Mouse (Mus musculus) lung, postnatal 0 days (tissue): ENCODE measurements at regions not wholly inside any gene's neighbourhood (a gene's known extent, or its start where the extent isn't known, plus 50 kb on each side); places are given as distances from the start of the nearest gene placed in this dataset.

ENCODE experiments used
- ATAC-seq: fragments of 200-750 bp; cut with Nextera tagmentation; 2 replicates; pipeline ENCODE4 v1.8.0; 2017; ENCODE audit warnings: moderate library complexity
- DNase-seq: peaks from one replicate; pipeline ENCODE4 v3.0.0-alpha.2; 2016; ENCODE audit warnings: low spot score
- H3K27ac ChIP-seq: fragments of 300-500 bp; sonication (generic); 2 replicates; pipeline ENCODE4 v1.5.1; 2014; ENCODE audit warnings: antibody characterized with exemption, mild to moderate bottlenecking, low read length, mixed read lengths
- H3K27me3 ChIP-seq: fragments of 300-500 bp; sonication (generic); replicated peaks from 2 replicates; pipeline ENCODE4 v1.6.1; 2014; ENCODE audit warnings: low read length, mixed read lengths; ENCODE audit not compliant: insufficient read depth
- H3K36me3 ChIP-seq: fragments of 300-500 bp; sonication (generic); 2 replicates; pipeline ENCODE4 v1.6.1; 2014; ENCODE audit warnings: low read length, mixed read lengths; ENCODE audit not compliant: insufficient read depth
- H3K4me1 ChIP-seq: fragments of 300-500 bp; sonication (generic); 2 replicates; pipeline ENCODE4 v1.6.1; 2014; ENCODE audit warnings: antibody characterized with exemption, low read depth, low read length, mixed read lengths; ENCODE audit not compliant: insufficient read depth
- H3K4me2 ChIP-seq: fragments of 300-500 bp; sonication (generic); replicated peaks from 2 replicates; pipeline ENCODE4 v1.6.1; 2014; ENCODE audit warnings: low read depth, mild to moderate bottlenecking, low read length, moderate library complexity, mixed read lengths
- H3K4me3 ChIP-seq: fragments of 300-500 bp; sonication (generic); 2 replicates; pipeline ENCODE4 v1.5.1; 2014; ENCODE audit warnings: low read depth, low read length
- H3K9ac ChIP-seq: fragments of 300-500 bp; sonication (generic); replicated peaks from 2 replicates; pipeline ENCODE4 v1.6.1; 2014; ENCODE audit warnings: low read depth, mild to moderate bottlenecking
- H3K9me3 ChIP-seq: fragments of 300-500 bp; sonication (generic); 2 replicates; pipeline ENCODE4 v1.6.1; 2016; ENCODE audit warnings: low read length, mixed read lengths
- CTCF ChIP-seq: IDR thresholded peaks from 2 replicates; pipeline ENCODE4 v1.5.1; 2016; ENCODE audit warnings: antibody characterized with exemption, mild to moderate bottlenecking
- EP300 ChIP-seq: IDR thresholded peaks from 2 replicates; pipeline ENCODE4 v1.6.1; 2016; ENCODE audit warnings: antibody characterized with exemption, mild to moderate bottlenecking, control low read depth
- WGBS: fragments of 180-500 bp; shearing (Covaris S2); extraction: QIAGEN DNeasy Blood & Tissue Kit; methylation state at CpG from one replicate; pipeline ENCODE4 v1.1.7; 2014; 5-methylcytosine and 5-hydroxymethylcytosine counted together

- no peak overlapping the region for H3K4me3 ChIP-seq
- no peaks in the 10 kb centered on the region for H3K27me3 ChIP-seq
- DNase-seq (no peak), ATAC-seq (no peak)
- no peak overlapping the region for H3K4me2 ChIP-seq
- no peaks in the 10 kb centered on the region for H3K4me1 ChIP-seq
- TF ChIP-seq EP300 (no peak), CTCF (no peak)
- WGBS = 79% methylated on average over 4 of the region's 4 CpGs
- H3K27ac ChIP-seq = no peak overlapping the region
- H3K36me3 ChIP-seq = no peaks in the 10 kb centered on the region
- no peaks in the 10 kb centered on the region for H3K9me3 ChIP-seq
- H3K9ac ChIP-seq = no peak overlapping the region
Measured at GRCm38 (mm10) chr17:51961337-51961736, 128.2 kb upstream of the Satb1 start.

GRCm38 (mm10) chr17:51956275-51956674 is 123.2 kb upstream of the Satb1 start:
- Histone ChIP-seq H3K9me3 (no peaks in the 10 kb centered on the region; the same call in 1 of the 2 replicates), H3K4me3 (no peak overlapping the region), H3K36me3 (no peaks in the 10 kb centered on the region), H3K9ac (no peak overlapping the region), H3K4me2 (no peak overlapping the region), H3K27ac (no peak overlapping the region), H3K4me1 (no peaks in the 10 kb centered on the region), H3K27me3 (no peaks in the 10 kb centered on the region)
- no peak for DNase-seq
- WGBS = 88% methylated on average over 13 of the region's 13 CpGs
- ATAC-seq = no peak
- TF ChIP-seq EP300 = no peak
- TF ChIP-seq CTCF = no peak

GRCm38 (mm10) chr17:51937707-51938106 is 104.6 kb upstream of the Satb1 start:
- Histone ChIP-seq H3K9me3 (no peaks in the 10 kb centered on the region), H3K36me3 (no peaks in the 10 kb centered on the region), H3K27ac (no peak overlapping the region), H3K27me3 (no peaks in the 10 kb centered on the region), H3K4me2 (no peak overlapping the region), H3K9ac (no peak overlapping the region), H3K4me3 (no peak overlapping the region), H3K4me1 (no peaks in the 10 kb centered on the region)
- ATAC-seq = no peak
- TF ChIP-seq CTCF (no peak), EP300 (no peak)
- WGBS = 72% methylated on average over 5 of the region's 5 CpGs
- DNase-seq = no peak

GRCm38 (mm10) chr17:51936071-51936470 is 103.0 kb upstream of the Satb1 start:
- ATAC-seq (no peak), DNase-seq (no peak)
- no peak overlapping the region for H3K9ac ChIP-seq
- TF ChIP-seq EP300 (no peak), CTCF (no peak)
- H3K27me3 ChIP-seq = no peaks in the 10 kb centered on the region
- H3K4me2 ChIP-seq = no peak overlapping the region
- H3K4me3 ChIP-seq = no peak overlapping the region
- no peak overlapping the region for H3K27ac ChIP-seq
- H3K9me3 ChIP-seq = no peaks in the 10 kb centered on the region
- H3K4me1 ChIP-seq = no peaks in the 10 kb centered on the region
- WGBS = 69% methylated on average over 5 of the region's 5 CpGs
- H3K36me3 ChIP-seq = no peaks in the 10 kb centered on the region

GRCm38 (mm10) chr17:51926392-51926791 is 93.3 kb upstream of the Satb1 start:
- no peaks in the 10 kb centered on the region for H3K4me1 ChIP-seq
- H3K27me3 ChIP-seq = no peaks in the 10 kb centered on the region
- TF ChIP-seq CTCF = no peak
- TF ChIP-seq EP300 = no peak
- WGBS = 52% methylated on average over 3 of the region's 3 CpGs
- H3K9ac ChIP-seq = no peak overlapping the region
- no peak for DNase-seq
- H3K4me3 ChIP-seq = no peak overlapping the region
- no peaks in the 10 kb centered on the region for H3K36me3 ChIP-seq
- ATAC-seq = no peak
- H3K9me3 ChIP-seq = no peaks in the 10 kb centered on the region
- no peak overlapping the region for H3K4me2 ChIP-seq
- no peak overlapping the region for H3K27ac ChIP-seq

- Histone ChIP-seq H3K4me3 (no peak overlapping the region), H3K9me3 (no peaks in the 10 kb centered on the region), H3K27me3 (no peaks in the 10 kb centered on the region), H3K9ac (no peak overlapping the region), H3K36me3 (no peaks in the 10 kb centered on the region), H3K27ac (no peak overlapping the region), H3K4me1 (no peaks in the 10 kb centered on the region), H3K4me2 (no peak overlapping the region)
- TF ChIP-seq CTCF (no peak), EP300 (no peak)
- ATAC-seq (no peak), DNase-seq (no peak)
- 70% methylated on average over 4 of the region's 4 CpGs for whole genome bisulfite sequencing
Measured at GRCm38 (mm10) chr17:51907031-51907430, 73.9 kb upstream of the Satb1 start.

- H3K4me2 ChIP-seq = no peak overlapping the region
- no peak overlapping the region for H3K4me3 ChIP-seq
- H3K27ac ChIP-seq = no peak overlapping the region
- no peaks in the 10 kb centered on the region for H3K9me3 ChIP-seq
- H3K4me1 ChIP-seq = no peaks in the 10 kb centered on the region
- TF ChIP-seq CTCF (no peak), EP300 (no peak)
- WGBS = 72% methylated on average over 4 of the region's 4 CpGs
- H3K9ac ChIP-seq = no peak overlapping the region
- DNase-seq (no peak), ATAC-seq (no peak)
- no peaks in the 10 kb centered on the region for H3K27me3 ChIP-seq
- H3K36me3 ChIP-seq = no peaks in the 10 kb centered on the region
Measured at GRCm38 (mm10) chr17:51906418-51906817, 73.3 kb upstream of the Satb1 start.
